Mouse (Mus musculus): ENCODE data around the gene Fdx1. TPM values are rescaled to one million over a fixed set of nuclear protein-coding genes. Genes with fewer than 3 reads are reported as not detected.
A peak's percentile ranks its signal among the peaks of the same experiment; 100 is the strongest.

Gene Fdx1
- total and polyA plus RNA-seq, 3 experiments: 41.6 to 69.2 (median 51.1) TPM

GRCm38 (mm10) chr9:51991241-51991876 is 28.0 kb upstream of the Fdx1 start:
- Histone ChIP-seq H3K4me1 (ENCODE audit: control insufficient read depth in 1 of 2, insufficient read depth in 2 of 2) (peaks cover 7 to 12% of the 10 kb centered on the region in 2 experiments; a peak in 3 of 4 replicates), H3K9me3 (replicated peaks; ENCODE audit: low read length) (no peaks in the 10 kb centered on the region), H3K4me3 (replicated peaks in 1 of 3; ENCODE audit: low read depth in 2 of 3, low read length in 2 of 3, poor library complexity in 1 of 3) (no peak overlapping the region), H3K36me3 (replicated peaks in 1 of 2; ENCODE audit: control insufficient read depth in 1 of 2, insufficient read depth in 1 of 2, low read length in 1 of 2) (no peaks in the 10 kb centered on the region), H3K4me2 (ENCODE audit: insufficient read depth, low read depth, poor library complexity, severe bottlenecking) (peak overlapping the region; percentile 21; the same call in 1 of the 2 replicates), H3K79me2 (replicated peaks; ENCODE audit: control insufficient read depth, extremely low read depth, insufficient read depth, poor library complexity, severe bottlenecking) (no peaks in the 10 kb centered on the region), H3K9ac (ENCODE audit: insufficient read depth, low read depth) (no peak overlapping the region), H3K27me3 (replicated peaks) (no peaks in the 10 kb centered on the region), H3K27ac (ENCODE audit: insufficient read depth, low read depth) (no peak overlapping the region)
- no peak for TF ChIP-seq HCFC1 (IDR thresholded peaks at IDR 0.05; ENCODE audit: low read depth, low read length)
- no peak for TF ChIP-seq PAX5 (IDR thresholded peaks at IDR 0.05; ENCODE audit: low read length)
- TF ChIP-seq ZMIZ1 (IDR thresholded peaks at IDR 0.05; ENCODE audit: low read depth, low read length): no peak
- no peak for TF ChIP-seq CHD1 (IDR thresholded peaks at IDR 0.05; ENCODE audit: low read depth, low read length)
- TF ChIP-seq KAT2A (IDR thresholded peaks at IDR 0.05; ENCODE audit: insufficient replicate concordance, low read length): no peak
- TF ChIP-seq RAD21 (IDR thresholded peaks at IDR 0.05; ENCODE audit: low read depth, low read length): peak; percentile 27
- no peak for TF ChIP-seq BHLHE40 (IDR thresholded peaks at IDR 0.05; ENCODE audit: low read depth, low read length)
- dilution Hi-C loops (cut with MboI; ENCODE audit: extremely low pct_ligation_motif_present, extremely low pct_unique_long_range_greater_than_20kb, low sequenced_read_pairs) (no loop called here), in situ Hi-C loops (cut with MboI; ENCODE audit: low pct_ligation_motif_present, low pct_unique_long_range_greater_than_20kb, low sequenced_read_pairs) (loop anchor here (10.0 to 25.0 kb wide), 2 partner anchors 293 to 371 kb away; no protein-coding TSS in a partner anchor)
- no peak for DNase-seq (ENCODE audit: extremely low read depth)

DNA sequence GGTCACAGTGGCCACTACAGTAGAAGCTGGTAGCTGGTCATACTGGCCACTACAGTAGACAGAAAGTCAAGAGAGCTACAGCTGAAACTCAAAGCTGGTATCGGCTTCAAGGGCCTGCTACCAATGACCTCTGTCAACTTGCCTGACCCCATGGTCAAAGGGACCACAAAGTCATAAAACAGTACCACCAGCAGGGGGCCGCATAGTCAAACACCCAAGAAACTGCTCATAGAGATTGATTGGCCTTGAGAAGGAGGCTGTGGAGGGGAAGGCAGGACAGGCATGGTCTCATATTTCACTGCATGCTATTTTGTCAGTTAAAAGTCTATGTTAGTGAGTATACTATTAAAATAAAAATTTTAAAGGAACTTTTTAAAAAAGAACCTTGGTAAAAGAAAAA is 27.5 kb upstream of the Fdx1 start:
- in situ Hi-C loops (cut with MboI; ENCODE audit: low pct_ligation_motif_present, low pct_unique_long_range_greater_than_20kb, low sequenced_read_pairs) (loop anchor here (10.0 to 25.0 kb wide), 2 partner anchors 294 to 371 kb away; no protein-coding TSS in a partner anchor), dilution Hi-C loops (cut with MboI; ENCODE audit: extremely low pct_ligation_motif_present, extremely low pct_unique_long_range_greater_than_20kb, low sequenced_read_pairs) (no loop called here)
- Histone ChIP-seq H3K9ac (ENCODE audit: insufficient read depth, low read depth) (no peak overlapping the region), H3K4me1 (ENCODE audit: control insufficient read depth in 1 of 2, insufficient read depth in 2 of 2) (peaks cover 7 to 12% of the 10 kb centered on the region in 2 experiments), H3K79me2 (replicated peaks; ENCODE audit: control insufficient read depth, extremely low read depth, insufficient read depth, poor library complexity, severe bottlenecking) (no peaks in the 10 kb centered on the region), H3K9me3 (replicated peaks; ENCODE audit: low read length) (no peaks in the 10 kb centered on the region), H3K27me3 (replicated peaks) (no peaks in the 10 kb centered on the region), H3K27ac (ENCODE audit: insufficient read depth, low read depth) (no peak overlapping the region), H3K4me3 (replicated peaks in 1 of 3; ENCODE audit: low read depth in 2 of 3, low read length in 2 of 3, poor library complexity in 1 of 3) (no peak overlapping the region), H3K36me3 (replicated peaks in 1 of 2; ENCODE audit: control insufficient read depth in 1 of 2, insufficient read depth in 1 of 2, low read length in 1 of 2) (no peaks in the 10 kb centered on the region), H3K4me2 (ENCODE audit: insufficient read depth, low read depth, poor library complexity, severe bottlenecking) (no peak overlapping the region)
- peak; percentile 52 for DNase-seq (ENCODE audit: extremely low read depth)
- 0 out of 2 replicates have a peak, but pooled peaks have one; percentile 1 for TF ChIP-seq ZC3H11A (IDR thresholded peaks at IDR 0.05; ENCODE audit: low read depth, low read length)
- TF ChIP-seq MAFK (IDR thresholded peaks at IDR 0.05; ENCODE audit: insufficient replicate concordance, low read length): no peak
- peak; percentile 74 for TF ChIP-seq RAD21 (IDR thresholded peaks at IDR 0.05; ENCODE audit: low read depth, low read length)
- TF ChIP-seq CTCF (conservative IDR thresholded peaks at IDR 0.05 in 1 of 2, IDR thresholded peaks at IDR 0.05 in 1 of 2; ENCODE audit: low read depth in 2 of 2, low read length in 2 of 2): peak; percentile 26 to 82; a peak in 3 of 4 replicates
- TF ChIP-seq SMC3 (IDR thresholded peaks at IDR 0.05; ENCODE audit: low read depth, low read length): peak; percentile 76

DNA sequence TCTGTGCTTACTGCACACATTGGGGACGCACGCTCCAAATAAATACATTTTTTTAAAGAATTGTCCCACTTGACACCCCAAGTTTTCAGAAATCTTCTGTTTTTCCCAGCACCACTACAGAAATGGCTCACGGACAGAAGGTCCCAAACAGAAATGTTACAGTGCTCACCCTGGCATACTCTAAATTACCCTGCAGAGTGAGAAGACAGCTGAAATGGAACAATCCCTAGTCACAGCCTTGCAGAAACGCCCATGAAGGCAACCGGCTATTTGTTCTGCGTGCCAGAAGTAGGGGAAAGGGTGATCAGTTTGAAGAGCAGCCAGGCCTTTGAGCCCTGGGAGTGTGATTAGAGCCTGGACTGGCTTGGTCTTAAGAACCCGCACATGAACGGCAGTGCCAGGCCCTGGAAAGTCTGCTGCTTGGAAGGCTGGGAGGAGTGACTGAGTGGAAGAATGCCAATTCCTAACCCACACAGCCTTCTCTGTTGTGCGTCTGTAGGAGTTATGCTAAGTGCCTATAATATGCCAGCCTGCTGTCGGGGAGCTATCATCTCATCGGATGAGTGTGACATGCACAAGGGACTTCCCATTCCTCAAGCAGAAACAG is 22.2 kb upstream of the Fdx1 start:
- Histone ChIP-seq H3K4me2 (ENCODE audit: insufficient read depth, low read depth, poor library complexity, severe bottlenecking) (no peak overlapping the region), H3K9ac (ENCODE audit: insufficient read depth, low read depth) (no peak overlapping the region), H3K27me3 (replicated peaks) (no peaks in the 10 kb centered on the region), H3K9me3 (replicated peaks; ENCODE audit: low read length) (no peaks in the 10 kb centered on the region), H3K4me3 (replicated peaks in 1 of 3; ENCODE audit: low read depth in 2 of 3, low read length in 2 of 3, poor library complexity in 1 of 3) (no peak overlapping the region), H3K79me2 (replicated peaks; ENCODE audit: control insufficient read depth, extremely low read depth, insufficient read depth, poor library complexity, severe bottlenecking) (no peaks in the 10 kb centered on the region), H3K27ac (ENCODE audit: insufficient read depth, low read depth) (no peak overlapping the region), H3K36me3 (replicated peaks in 1 of 2; ENCODE audit: control insufficient read depth in 1 of 2, insufficient read depth in 1 of 2, low read length in 1 of 2) (no peaks in the 10 kb centered on the region), H3K4me1 (ENCODE audit: control insufficient read depth in 1 of 2, insufficient read depth in 2 of 2) (peaks cover 7 to 12% of the 10 kb centered on the region in 2 experiments)
- TF ChIP-seq ELF1 (IDR thresholded peaks at IDR 0.05; ENCODE audit: low read depth, low read length) (no peak), TCF12 (IDR thresholded peaks at IDR 0.05; ENCODE audit: low read depth, low read length) (no peak), PAX5 (IDR thresholded peaks at IDR 0.05; ENCODE audit: low read length) (no peak), IRF4 (IDR thresholded peaks at IDR 0.05; ENCODE audit: low read depth, low read length) (no peak), JUND (conservative IDR thresholded peaks at IDR 0.05; ENCODE audit: low read depth, low read length) (no peak), ETS1 (conservative IDR thresholded peaks at IDR 0.05; ENCODE audit: low read depth, low read length) (no peak), RCOR1 (conservative IDR thresholded peaks at IDR 0.05; ENCODE audit: low read depth, low read length) (no peak), RAD21 (IDR thresholded peaks at IDR 0.05; ENCODE audit: low read depth, low read length) (no peak), NELFE (IDR thresholded peaks at IDR 0.05; ENCODE audit: low read depth, low read length) (no peak), MYC (IDR thresholded peaks at IDR 0.05; ENCODE audit: low read depth, low read length) (no peak), GABPA (IDR thresholded peaks at IDR 0.05; ENCODE audit: insufficient replicate concordance, low read depth, low read length) (no peak)
- dilution Hi-C loops (cut with MboI; ENCODE audit: extremely low pct_ligation_motif_present, extremely low pct_unique_long_range_greater_than_20kb, low sequenced_read_pairs): no loop called here
- in situ Hi-C loops (cut with MboI; ENCODE audit: low pct_ligation_motif_present, low pct_unique_long_range_greater_than_20kb, low sequenced_read_pairs): loop anchor here (5.0 to 25.0 kb wide), 2 partner anchors 112 to 377 kb away; no protein-coding TSS in a partner anchor
- no peak for DNase-seq (ENCODE audit: extremely low read depth)

All from CH12.LX (cell line).